Mouse (Mus musculus): ENCODE measurements around the gene Olfr594. TPM values are rescaled to one million over a fixed set of nuclear protein-coding genes. Genes with fewer than 3 reads are reported as not detected.
"Not testable (repeated sequence)": the region's sequence is repeated elsewhere in the genome, so short reads cannot be mapped to it uniquely, and the experiment has no call there.

The Olfr594 gene
- polyA plus RNA-seq (2014; fragmentation: Nextera tagmentation; extraction: Ambion mirVana) = not detected in 2 replicates

GRCm38 (mm10) chr7:103216696-103217095 is at the start of gene Olfr594:
Gene Olfr594, plus strand, starts transcription at chr7:103216996.
- ATAC-seq (replicated peaks; ENCODE audit: low FRiP score) (no peak), DNase-seq (ENCODE audit: low spot score) (no peak)
- H3K4me2 ChIP-seq = no peak within 1 kb of the TSS
- no peak within 1 kb of the TSS for H3K4me3 ChIP-seq (ENCODE audit: low read depth, low read length)
- no peaks in the 10 kb centered on the region for H3K36me3 ChIP-seq (ENCODE audit: control insufficient read depth, insufficient read depth, low read length)
- no peaks in the 10 kb centered on the region for H3K9me3 ChIP-seq (ENCODE audit: control insufficient read depth, low read length)
- H3K27me3 ChIP-seq (replicated peaks; ENCODE audit: control insufficient read depth, insufficient read depth, low read length) = no peaks in the 10 kb centered on the region
- no peak within 1 kb of the TSS for H3K27ac ChIP-seq (ENCODE audit: low read depth, low read length)
- H3K4me1 ChIP-seq (replicated peaks; ENCODE audit: control insufficient read depth, insufficient read depth, low read length) = no peaks in the 10 kb centered on the region
- no peak within 1 kb of the TSS for H3K9ac ChIP-seq (ENCODE audit: low read depth, low read length)

- H3K36me3 ChIP-seq (ENCODE audit: control insufficient read depth, insufficient read depth, low read length) = no peaks in the 10 kb centered on the region
- H3K4me3 ChIP-seq (ENCODE audit: low read depth, low read length) = no peak overlapping the region
- no peak overlapping the region for H3K27ac ChIP-seq (ENCODE audit: low read depth, low read length)
- DNase-seq (ENCODE audit: low spot score) (no peak), ATAC-seq (replicated peaks; ENCODE audit: low FRiP score) (no peak)
- H3K9ac ChIP-seq (ENCODE audit: low read depth, low read length) = no peak overlapping the region
- no peaks in the 10 kb centered on the region for H3K27me3 ChIP-seq (replicated peaks; ENCODE audit: control insufficient read depth, insufficient read depth, low read length)
- H3K9me3 ChIP-seq (ENCODE audit: control insufficient read depth, low read length) = no peaks in the 10 kb centered on the region
- no peak overlapping the region for H3K4me2 ChIP-seq
- 74% methylated on average over 5 of the region's 5 CpGs for WGBS
- no peaks in the 10 kb centered on the region for H3K4me1 ChIP-seq (replicated peaks; ENCODE audit: control insufficient read depth, insufficient read depth, low read length)
Measured at GRCm38 (mm10) chr7:103169697-103170096, 47.1 kb upstream of the Olfr594 start.

GRCm38 (mm10) chr7:103178240-103178639 is 38.6 kb upstream of the Olfr594 start, which contains the start of gene Olfr591:
Gene Olfr591, minus strand, starts transcription at chr7:103178340.
- H3K36me3 ChIP-seq (ENCODE audit: control insufficient read depth, insufficient read depth, low read length) = no peaks in the 10 kb centered on the region
- no peak within 1 kb of the TSS for H3K4me3 ChIP-seq (ENCODE audit: low read depth, low read length)
- H3K9ac ChIP-seq (ENCODE audit: low read depth, low read length) = no peak within 1 kb of the TSS
- H3K9me3 ChIP-seq (ENCODE audit: control insufficient read depth, low read length) = no peaks in the 10 kb centered on the region
- H3K4me1 ChIP-seq (replicated peaks; ENCODE audit: control insufficient read depth, insufficient read depth, low read length) = no peaks in the 10 kb centered on the region
- DNase-seq (ENCODE audit: low spot score) = no peak
- no peak within 1 kb of the TSS for H3K4me2 ChIP-seq
- no peak for ATAC-seq (replicated peaks; ENCODE audit: low FRiP score)
- no peak within 1 kb of the TSS for H3K27ac ChIP-seq (ENCODE audit: low read depth, low read length)
- 78% methylated on average over 1 of the region's 1 CpGs for WGBS
- no peaks in the 10 kb centered on the region for H3K27me3 ChIP-seq (replicated peaks; ENCODE audit: control insufficient read depth, insufficient read depth, low read length)

- H3K9ac ChIP-seq (ENCODE audit: low read depth, low read length); H3K27me3 ChIP-seq (replicated peaks; ENCODE audit: control insufficient read depth, insufficient read depth, low read length); H3K9me3 ChIP-seq (ENCODE audit: control insufficient read depth, low read length); DNase-seq (ENCODE audit: low spot score); H3K36me3 ChIP-seq (ENCODE audit: control insufficient read depth, insufficient read depth, low read length); H3K4me2 ChIP-seq; ATAC-seq (replicated peaks; ENCODE audit: low FRiP score); H3K4me3 ChIP-seq (ENCODE audit: low read depth, low read length); H3K27ac ChIP-seq (ENCODE audit: low read depth, low read length); H3K4me1 ChIP-seq (replicated peaks; ENCODE audit: control insufficient read depth, insufficient read depth, low read length): not testable (repeated sequence)
- WGBS = 73% methylated on average over 1 of the region's 1 CpGs
Measured at GRCm38 (mm10) chr7:103184503-103184902, 32.3 kb upstream of the Olfr594 start, which contains the start of gene Olfr592. Gene Olfr592, plus strand, starts transcription at chr7:103184803.

- Histone ChIP-seq H3K9ac (ENCODE audit: low read depth, low read length) (no peak within 1 kb of the TSS), H3K27me3 (replicated peaks; ENCODE audit: control insufficient read depth, insufficient read depth, low read length) (no peaks in the 10 kb centered on the region), H3K27ac (ENCODE audit: low read depth, low read length) (no peak within 1 kb of the TSS), H3K9me3 (ENCODE audit: control insufficient read depth, low read length) (no peaks in the 10 kb centered on the region), H3K4me2 (no peak within 1 kb of the TSS), H3K4me3 (ENCODE audit: low read depth, low read length) (no peak within 1 kb of the TSS), H3K4me1 (replicated peaks; ENCODE audit: control insufficient read depth, insufficient read depth, low read length) (no peaks in the 10 kb centered on the region), H3K36me3 (ENCODE audit: control insufficient read depth, insufficient read depth, low read length) (no peaks in the 10 kb centered on the region)
- DNase-seq (ENCODE audit: low spot score) (no peak), ATAC-seq (replicated peaks; ENCODE audit: low FRiP score) (no peak)
- WGBS = 69% methylated on average over 1 of the region's 1 CpGs
Measured at GRCm38 (mm10) chr7:103211562-103211961, 5.2 kb upstream of the Olfr594 start, which contains the start of gene Olfr593. Gene Olfr593, plus strand, starts transcription at chr7:103211862.

- not testable (repeated sequence) for H3K9me3 ChIP-seq (ENCODE audit: control insufficient read depth, low read length); H3K36me3 ChIP-seq (ENCODE audit: control insufficient read depth, insufficient read depth, low read length); ATAC-seq (replicated peaks; ENCODE audit: low FRiP score); H3K4me2 ChIP-seq; H3K9ac ChIP-seq (ENCODE audit: low read depth, low read length); H3K27me3 ChIP-seq (replicated peaks; ENCODE audit: control insufficient read depth, insufficient read depth, low read length); H3K4me3 ChIP-seq (ENCODE audit: low read depth, low read length); DNase-seq (ENCODE audit: low spot score); H3K27ac ChIP-seq (ENCODE audit: low read depth, low read length); H3K4me1 ChIP-seq (replicated peaks; ENCODE audit: control insufficient read depth, insufficient read depth, low read length)
- WGBS = 89% methylated on average over 5 of the region's 5 CpGs
Measured at GRCm38 (mm10) chr7:103212050-103212449, 4.7 kb upstream of the Olfr594 start.

GRCm38 (mm10) chr7:103252405-103252804 is 35.6 kb downstream of the Olfr594 start, which contains the start of gene Usp17ld:
Gene Usp17ld, minus strand, starts transcription at chr7:103252505.
- not testable (repeated sequence) for ATAC-seq (replicated peaks; ENCODE audit: low FRiP score); H3K36me3 ChIP-seq (ENCODE audit: control insufficient read depth, insufficient read depth, low read length); H3K9me3 ChIP-seq (ENCODE audit: control insufficient read depth, low read length); H3K4me2 ChIP-seq; H3K4me1 ChIP-seq (replicated peaks; ENCODE audit: control insufficient read depth, insufficient read depth, low read length); H3K4me3 ChIP-seq (ENCODE audit: low read depth, low read length); H3K9ac ChIP-seq (ENCODE audit: low read depth, low read length); H3K27ac ChIP-seq (ENCODE audit: low read depth, low read length); DNase-seq (ENCODE audit: low spot score); H3K27me3 ChIP-seq (replicated peaks; ENCODE audit: control insufficient read depth, insufficient read depth, low read length)

Small RNAs within 50 kb of the gene (microRNA-seq; reads per million reads assigned to microRNA genes)
- not detected for gene Gm23550 (ENCODE audit: borderline number of aligned reads)
- not detected for gene Gm25171 (ENCODE audit: borderline number of aligned reads)

Other genes starting within 250 kb of the Olfr594 start
- not detected in 2 replicates for gene Olfr577, start 241.1 kb upstream of the Olfr594 start, polyA plus RNA-seq (2014; fragmentation: Nextera tagmentation; extraction: Ambion mirVana)
- not detected in 2 replicates for gene Olfr578, start 227.7 kb upstream of the Olfr594 start, polyA plus RNA-seq (2014; fragmentation: Nextera tagmentation; extraction: Ambion mirVana)
- gene Olfr582, start 179.0 kb upstream of the Olfr594 start, polyA plus RNA-seq (2014; fragmentation: Nextera tagmentation; extraction: Ambion mirVana) = not detected in 2 replicates
- not detected in 2 replicates for gene Olfr583, start 165.7 kb upstream of the Olfr594 start, polyA plus RNA-seq (2014; fragmentation: Nextera tagmentation; extraction: Ambion mirVana)
- gene Olfr584, start 135.1 kb upstream of the Olfr594 start, polyA plus RNA-seq (2014; fragmentation: Nextera tagmentation; extraction: Ambion mirVana) = not detected in 2 replicates
- gene Olfr585, start 119.3 kb upstream of the Olfr594 start, polyA plus RNA-seq (2014; fragmentation: Nextera tagmentation; extraction: Ambion mirVana) = not detected in 2 replicates
- gene Olfr586, start 91.4 kb upstream of the Olfr594 start, polyA plus RNA-seq (2014; fragmentation: Nextera tagmentation; extraction: Ambion mirVana) = not detected in 2 replicates
- not detected in 2 replicates for gene Olfr588-ps1, start 76.1 kb upstream of the Olfr594 start, polyA plus RNA-seq (2014; fragmentation: Nextera tagmentation; extraction: Ambion mirVana)
- not detected in 2 replicates for gene Olfr589, start 60.6 kb upstream of the Olfr594 start, polyA plus RNA-seq (2014; fragmentation: Nextera tagmentation; extraction: Ambion mirVana)
- gene Olfr591, start 38.7 kb upstream of the Olfr594 start, polyA plus RNA-seq (2014; fragmentation: Nextera tagmentation; extraction: Ambion mirVana) = not detected in 2 replicates
- not detected in 2 replicates for gene Olfr592, start 32.2 kb upstream of the Olfr594 start, polyA plus RNA-seq (2014; fragmentation: Nextera tagmentation; extraction: Ambion mirVana)
- not detected in 2 replicates for gene Olfr593, start 5.1 kb upstream of the Olfr594 start, polyA plus RNA-seq (2014; fragmentation: Nextera tagmentation; extraction: Ambion mirVana)
- not detected in 2 replicates for gene Usp17ld, start 35.5 kb downstream of the Olfr594 start, polyA plus RNA-seq (2014; fragmentation: Nextera tagmentation; extraction: Ambion mirVana)
- gene Olfr596, start 88.7 kb downstream of the Olfr594 start, polyA plus RNA-seq (2014; fragmentation: Nextera tagmentation; extraction: Ambion mirVana) = not detected in 2 replicates
- not detected in 2 replicates for gene Olfr597, start 99.3 kb downstream of the Olfr594 start, polyA plus RNA-seq (2014; fragmentation: Nextera tagmentation; extraction: Ambion mirVana)
- not detected in 2 replicates for gene Olfr598, start 106.6 kb downstream of the Olfr594 start, polyA plus RNA-seq (2014; fragmentation: Nextera tagmentation; extraction: Ambion mirVana)
- gene Olfr599, start 118.9 kb downstream of the Olfr594 start, polyA plus RNA-seq (2014; fragmentation: Nextera tagmentation; extraction: Ambion mirVana) = not detected in 2 replicates
- not detected in 2 replicates for gene Olfr600, start 132.7 kb downstream of the Olfr594 start, polyA plus RNA-seq (2014; fragmentation: Nextera tagmentation; extraction: Ambion mirVana)
- gene Olfr601, start 145.7 kb downstream of the Olfr594 start, polyA plus RNA-seq (2014; fragmentation: Nextera tagmentation; extraction: Ambion mirVana) = not detected in 2 replicates
- gene Olfr603, start 169.2 kb downstream of the Olfr594 start, polyA plus RNA-seq (2014; fragmentation: Nextera tagmentation; extraction: Ambion mirVana) = not detected in 2 replicates
- gene Usp17lc, start 198.1 kb downstream of the Olfr594 start, polyA plus RNA-seq (2014; fragmentation: Nextera tagmentation; extraction: Ambion mirVana) = not detected in 2 replicates
- not detected in 2 replicates for gene Olfr605, start 228.4 kb downstream of the Olfr594 start, polyA plus RNA-seq (2014; fragmentation: Nextera tagmentation; extraction: Ambion mirVana)
- gene Olfr606, start 232.1 kb downstream of the Olfr594 start, polyA plus RNA-seq (2014; fragmentation: Nextera tagmentation; extraction: Ambion mirVana) = not detected in 2 replicates
- not detected in 2 replicates for gene Olfr607, start 247.2 kb downstream of the Olfr594 start, polyA plus RNA-seq (2014; fragmentation: Nextera tagmentation; extraction: Ambion mirVana)

All from liver, embryonic 11.5 days (tissue).